Mouse (Mus musculus) ES-Bruce4 (cell line): ENCODE measurements around the gene Scn1b. TPM values are rescaled to one million over a fixed set of nuclear protein-coding genes. Genes with fewer than 3 reads are reported as not detected.

Source experiments
- H3K27ac ChIP-seq: 2 replicates; pipeline ENCODE4 v1.5.1; 2012; ENCODE audit warnings: low read length, inconsistent platforms; ENCODE audit not compliant: insufficient read depth
- H3K27me3 ChIP-seq: 2 replicates; pipeline ENCODE4 v1.6.1; 2012; ENCODE audit warnings: mild to moderate bottlenecking, low read length, inconsistent platforms; ENCODE audit not compliant: control insufficient read depth, poor library complexity, insufficient read depth, severe bottlenecking
- H3K36me3 ChIP-seq: 2 replicates; pipeline ENCODE4 v1.6.1; 2012; ENCODE audit warnings: inconsistent platforms, mild to moderate bottlenecking, low read length, moderate library complexity; ENCODE audit not compliant: control insufficient read depth, poor library complexity, insufficient read depth, severe bottlenecking
- H3K4me1 ChIP-seq: one replicate; pipeline ENCODE4 v1.8.1; 2011; ENCODE audit warnings: low read length; ENCODE audit not compliant: control insufficient read depth, insufficient read depth
- H3K4me3 ChIP-seq: 2 replicates; pipeline ENCODE4 v1.5.1; 2011; ENCODE audit warnings: low read depth, mild to moderate bottlenecking, low read length
- H3K9ac ChIP-seq: 2 replicates; pipeline ENCODE4 v1.6.1; 2012; ENCODE audit warnings: low read depth, mild to moderate bottlenecking, inconsistent platforms; ENCODE audit not compliant: poor library complexity, severe bottlenecking
- H3K9me3 ChIP-seq: replicated peaks from 2 replicates; pipeline ENCODE4 v1.6.1; 2012; ENCODE audit warnings: mild to moderate bottlenecking, low read length, inconsistent platforms; ENCODE audit not compliant: control insufficient read depth, poor library complexity, insufficient read depth, severe bottlenecking
- CTCF ChIP-seq: IDR thresholded peaks from one replicate; pipeline ENCODE4 v1.8.1; 2011; ENCODE audit warnings: low read depth, low read length
- EP300 ChIP-seq: IDR thresholded peaks from 2 replicates; pipeline ENCODE4 v1.6.1; 2011; ENCODE audit warnings: low read depth, low read length; ENCODE audit not compliant: insufficient read depth
- POLR2A ChIP-seq: IDR thresholded peaks from one replicate; pipeline ENCODE4 v1.8.1; 2011; ENCODE audit warnings: low read length; ENCODE audit not compliant: insufficient read depth
- polyA plus RNA-seq: library from polyadenylated mRNA; stranded (reverse); fragments of >200 nt; gene quantifications from 2 replicates; pipeline ENCODE4 v1.2.4, GENCODE M21; 2011; ENCODE audit warnings: low read depth; ENCODE audit not compliant: missing spikeins, insufficient read depth, insufficient read length

The Scn1b gene
- polyA plus RNA-seq, 1 experiment, result 27.5 TPM

DNA sequence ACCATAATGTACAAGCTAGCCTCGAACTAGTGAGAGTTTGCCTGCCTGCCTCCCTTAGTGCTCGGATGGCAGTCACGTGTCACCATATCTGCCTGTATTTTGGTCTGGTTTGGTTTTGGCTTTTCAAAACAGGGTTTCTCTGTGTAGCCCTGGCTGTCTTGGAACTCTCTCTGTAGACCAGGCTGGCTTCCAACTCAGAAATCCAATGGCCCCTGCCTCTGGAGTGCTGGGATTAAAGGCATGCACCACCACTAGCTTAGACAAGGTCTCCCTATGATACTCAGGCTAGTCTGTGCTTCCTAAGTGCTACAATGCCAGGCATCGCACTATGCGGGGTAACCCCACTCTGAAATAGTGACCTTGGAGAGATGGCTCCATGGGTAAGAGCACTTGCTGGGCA, 17.0 kb downstream of the Scn1b start:
- H3K36me3 ChIP-seq, result no peaks in the 10 kb centered on the region
- no peaks in the 10 kb centered on the region for H3K4me1 ChIP-seq
- H3K9me3 ChIP-seq, result no peaks in the 10 kb centered on the region
- H3K27me3 ChIP-seq, result no peaks in the 10 kb centered on the region
- no peak overlapping the region for H3K27ac ChIP-seq
- no peak overlapping the region for H3K9ac ChIP-seq
- TF ChIP-seq EP300 (no peak), CTCF (no peak), POLR2A (no peak)
- no peak overlapping the region for H3K4me3 ChIP-seq

DNA sequence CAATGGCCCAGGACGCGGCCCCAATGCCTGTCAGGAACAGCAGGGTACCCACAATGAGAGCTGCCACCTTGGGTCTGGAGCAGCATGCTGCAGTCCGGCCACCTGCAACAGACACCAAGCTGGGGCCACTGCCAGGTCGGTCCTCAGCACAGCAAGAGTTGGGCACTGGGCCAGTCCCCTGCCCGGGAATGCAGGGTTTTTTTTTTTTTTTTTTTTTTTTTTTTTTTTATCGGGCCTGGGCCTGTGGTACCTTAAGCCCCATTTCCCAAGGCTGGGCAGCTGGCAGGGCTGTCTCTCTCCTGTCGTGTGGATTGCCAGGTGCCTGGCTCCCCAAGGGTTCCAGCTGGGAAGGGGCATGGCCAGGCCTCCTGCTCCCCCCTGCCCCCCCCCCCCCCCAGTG, 17.7 kb downstream of the Scn1b start:
- Histone ChIP-seq H3K9me3 (no peaks in the 10 kb centered on the region), H3K9ac (no peak overlapping the region), H3K4me1 (no peaks in the 10 kb centered on the region), H3K36me3 (no peaks in the 10 kb centered on the region), H3K27me3 (no peaks in the 10 kb centered on the region), H3K4me3 (no peak overlapping the region), H3K27ac (no peak overlapping the region)
- TF ChIP-seq CTCF, result no peak

DNA sequence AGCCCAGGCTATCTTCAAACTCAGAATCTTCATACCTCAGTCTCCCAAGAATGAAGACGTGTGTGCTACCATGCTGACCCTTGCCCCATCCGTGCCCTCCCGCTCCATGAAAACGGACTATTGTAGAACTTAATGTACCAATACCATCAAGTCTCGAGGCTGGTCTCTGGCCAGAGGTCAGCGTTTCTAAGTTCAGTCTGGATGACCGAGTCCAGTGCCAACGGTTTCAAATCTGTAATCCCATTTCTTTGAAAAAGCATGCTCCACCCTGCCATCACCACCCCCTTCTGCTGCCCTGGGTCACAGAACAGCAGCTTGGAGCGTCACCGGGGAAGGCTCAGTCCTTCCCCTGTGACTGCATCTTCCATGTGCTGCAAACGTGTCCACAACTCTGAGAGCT, 19.0 kb downstream of the Scn1b start:
- H3K27ac ChIP-seq, result no peak overlapping the region
- H3K27me3 ChIP-seq, result no peaks in the 10 kb centered on the region
- H3K36me3 ChIP-seq, result no peaks in the 10 kb centered on the region
- H3K9ac ChIP-seq, result no peak overlapping the region
- H3K4me1 ChIP-seq, result no peaks in the 10 kb centered on the region
- TF ChIP-seq POLR2A, result no peak
- no peak for TF ChIP-seq EP300
- no peak for TF ChIP-seq CTCF
- H3K4me3 ChIP-seq, result no peak overlapping the region
- H3K9me3 ChIP-seq, result no peaks in the 10 kb centered on the region

DNA sequence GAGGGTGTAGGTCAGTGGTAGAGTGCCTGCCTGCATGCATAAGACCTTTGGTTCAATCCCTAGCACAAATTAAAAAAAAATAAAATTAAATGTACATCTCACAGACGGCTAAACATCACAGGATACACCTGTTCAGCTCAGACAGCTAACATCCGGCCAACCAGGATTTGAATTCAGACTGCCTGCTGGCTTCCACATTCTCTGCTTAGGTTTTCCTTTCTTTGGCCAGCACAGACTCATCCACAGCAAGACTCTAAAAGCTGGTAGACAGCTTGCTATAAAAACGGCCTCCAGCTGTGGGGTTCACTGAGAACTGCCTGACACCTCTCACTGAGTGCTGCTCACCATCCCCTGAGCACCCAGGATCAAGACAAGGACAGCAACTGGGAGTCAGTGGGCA, 20.6 kb downstream of the Scn1b start:
- H3K9ac ChIP-seq, result no peak overlapping the region
- TF ChIP-seq EP300 (no peak), CTCF (no peak), POLR2A (no peak)
- H3K27me3 ChIP-seq, result no peaks in the 10 kb centered on the region
- no peak overlapping the region for H3K27ac ChIP-seq
- H3K9me3 ChIP-seq, result no peaks in the 10 kb centered on the region
- no peaks in the 10 kb centered on the region for H3K36me3 ChIP-seq
- no peak overlapping the region for H3K4me3 ChIP-seq
- H3K4me1 ChIP-seq, result no peaks in the 10 kb centered on the region

DNA sequence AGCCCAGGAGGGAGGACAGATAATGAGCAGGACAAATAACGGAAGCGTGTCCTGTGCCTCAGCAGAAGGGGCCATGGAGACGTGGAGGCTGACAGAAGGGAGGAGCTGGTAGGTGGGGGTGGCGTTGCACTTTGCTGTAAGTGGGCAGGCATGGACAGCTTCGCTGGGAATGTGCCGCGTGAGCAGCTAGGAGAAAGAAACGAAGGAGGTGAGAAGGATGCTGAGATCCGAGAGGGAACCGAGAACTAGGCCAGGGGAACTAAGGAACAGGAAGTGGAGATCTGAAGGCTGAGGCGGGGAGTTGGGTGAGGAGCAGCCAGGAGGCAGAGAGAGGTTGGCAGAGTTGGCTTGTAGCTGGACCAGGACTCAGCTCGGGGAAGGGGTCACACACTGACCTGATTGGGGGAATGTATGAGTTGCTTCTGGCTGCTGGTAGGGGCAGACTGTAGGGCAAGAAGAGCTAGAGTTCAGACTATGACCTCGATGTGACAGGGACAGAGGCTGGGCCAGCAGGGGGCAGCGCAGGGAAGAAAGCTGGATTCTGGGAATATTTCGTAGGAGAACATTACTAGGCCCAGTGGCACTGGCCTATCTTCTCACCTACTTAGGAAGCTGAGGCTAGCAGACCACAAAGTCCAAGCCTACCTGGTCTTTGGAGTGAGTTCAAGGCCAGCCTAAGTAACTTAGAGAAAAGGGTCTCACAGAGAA, 21.6 kb downstream of the Scn1b start:
- no peak for TF ChIP-seq EP300
- peak; percentile 71 for TF ChIP-seq CTCF

DNA sequence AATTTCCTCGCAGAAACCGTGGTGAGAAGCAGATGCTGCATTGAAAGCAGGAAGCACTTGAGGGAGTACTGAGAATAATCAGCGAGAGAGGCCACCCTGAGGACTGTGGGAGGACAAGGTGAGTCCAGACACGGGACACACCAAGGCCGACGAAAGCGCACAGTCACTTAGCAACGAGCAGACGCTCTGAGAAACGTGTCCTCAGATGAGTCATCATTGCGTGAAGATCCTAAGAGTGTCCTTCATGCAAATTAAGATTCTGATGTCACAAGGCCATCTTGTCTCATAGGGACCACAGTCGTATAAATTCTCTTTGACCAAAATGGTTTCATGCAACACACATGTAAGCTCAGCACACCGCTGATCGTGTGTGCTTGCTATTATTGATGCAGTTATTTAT, 26.0 kb downstream of the Scn1b start:
- no peaks in the 10 kb centered on the region for H3K9me3 ChIP-seq
- no peaks in the 10 kb centered on the region for H3K36me3 ChIP-seq
- H3K9ac ChIP-seq, result no peak overlapping the region
- TF ChIP-seq CTCF, result no peak
- no peak for TF ChIP-seq POLR2A
- no peak for TF ChIP-seq EP300
- H3K27ac ChIP-seq, result no peak overlapping the region
- H3K4me1 ChIP-seq, result no peaks in the 10 kb centered on the region
- H3K4me3 ChIP-seq, result no peak overlapping the region
- H3K27me3 ChIP-seq, result no peaks in the 10 kb centered on the region

More for the DNA sequence above, 21.6 kb downstream of the Scn1b start:
- Histone ChIP-seq H3K27ac (no peak overlapping the region), H3K9me3 (no peaks in the 10 kb centered on the region), H3K4me1 (no peaks in the 10 kb centered on the region), H3K4me3 (no peak overlapping the region), H3K9ac (no peak overlapping the region), H3K27me3 (no peaks in the 10 kb centered on the region), H3K36me3 (no peaks in the 10 kb centered on the region)
